Mouse (Mus musculus): ENCODE results near the gene Dgcr8.
A peak's percentile ranks its signal among the peaks of the same experiment; 100 is the strongest.

- TF ChIP-seq CTCF (IDR thresholded peaks at IDR 0.05; ENCODE audit: borderline replicate concordance, control insufficient read depth, extremely low read depth, insufficient read depth, low read length, poor library complexity): peak; percentile 90
- TF ChIP-seq POLR2A (IDR thresholded peaks at IDR 0.05; ENCODE audit: control insufficient read depth, extremely low read depth, insufficient read depth, low read length, poor library complexity): no peak
Observed at GRCm38 (mm10) chr16:18211417-18212171, 77.5 kb downstream of the Dgcr8 start.
